23 mouse cellular contexts compared by ENCODE assay signal in genomic region chr6:116356948-116357325, GRCm38 (mm10). TPM values are rescaled to one million over a fixed set of nuclear protein-coding genes. Genes with fewer than 3 reads are reported as not detected.
DNase-seq lines count a peak whose midpoint lies in the region; ATAC-seq and TF ChIP-seq lines count a peak whose summit lies in the region.
"Had no signal": no experiment of that assay in that cellular context is flagged by ENCODE, and none has a peak within 500 bp of the region (broad histone marks: within the 10 kb centered on the region; RNA-seq: fewer than 3 reads in every experiment).

No protein-coding gene starts in this region.

- peak; percentile 16 to 19 for DNase-seq in layer of hippocampus, adult 2 months (ENCODE audit: low spot score in 2 of 2)
- no peak for DNase-seq in layer of hippocampus, postnatal 10 days (ENCODE audit: low spot score in 2 of 2)
- peak; percentile 33 for DNase-seq in retina, postnatal 1 day
- DNase-seq in retina, embryonic 14.5 days (ENCODE audit: low spot score), result no peak
- DNase-seq in brain, adult 2 months (ENCODE audit: low read depth, low spot score), result peak; percentile 67
- no peak for DNase-seq in spleen, postnatal 4 days (ENCODE audit: low spot score in 2 of 2)
- DNase-seq: adrenal gland, postnatal 10 days; cerebellum, adult 9-11 months; gastrocnemius, adult 2 months; heart, postnatal 4 days; layer of hippocampus, postnatal 36 days; thymus, adult 18-20 months; thymus, postnatal 36 days had no signal

- H3K4me1 ChIP-seq in erythroblast, embryonic 14.5 days (ENCODE audit: control insufficient read depth), result peaks cover 76% of the 10 kb centered on the region
- H3K4me1 ChIP-seq: forebrain, embryonic 12.5 days; heart, embryonic 10.5 days; midbrain, embryonic 12.5 days had no signal

- peak overlapping the region; percentile 36 for H3K4me3 ChIP-seq in erythroblast, embryonic 14.5 days (replicated peaks)
- H3K4me3 ChIP-seq in layer of hippocampus, adult 2 months, result no peak overlapping the region
- H3K4me3 ChIP-seq: forebrain, embryonic 12.5 days; gastrocnemius, adult 2 months; heart, embryonic 10.5 days; hindbrain, embryonic 15.5 days; limb, embryonic 13.5 days; midbrain, embryonic 12.5 days had no signal

- ATAC-seq in erythroblast, adult 5-6 weeks (replicated peaks; ENCODE audit: low FRiP score, poor library complexity, severe bottlenecking), result no peak
- ATAC-seq: intestine, embryonic 16.5 days; lung, postnatal 0 days had no signal

- no peak for TF ChIP-seq CTCF in layer of hippocampus, adult 2 months (conservative IDR thresholded peaks at IDR 0.05)

- H3K27me3 ChIP-seq in erythroblast, embryonic 14.5 days (ENCODE audit: control insufficient read depth), result no peaks in the 10 kb centered on the region
- H3K27me3 ChIP-seq: forebrain, embryonic 12.5 days; hindbrain, embryonic 15.5 days; limb, embryonic 13.5 days; midbrain, embryonic 12.5 days had no signal

- no peaks in the 10 kb centered on the region for H3K9me3 ChIP-seq in erythroblast, embryonic 14.5 days (ENCODE audit: control insufficient read depth, low read length)
- H3K9me3 ChIP-seq: forebrain, embryonic 12.5 days; heart, embryonic 10.5 days; hindbrain, embryonic 15.5 days; limb, embryonic 13.5 days; midbrain, embryonic 12.5 days had no signal

- H3K27ac ChIP-seq in layer of hippocampus, adult 2 months, result no peak overlapping the region
- H3K27ac ChIP-seq: forebrain, embryonic 12.5 days; gastrocnemius, adult 2 months; heart, embryonic 10.5 days; hindbrain, embryonic 15.5 days; limb, embryonic 13.5 days; liver, embryonic 14.5 days; midbrain, embryonic 12.5 days had no signal

- H3K36me3 ChIP-seq in erythroblast, embryonic 14.5 days (ENCODE audit: control insufficient read depth), result peaks cover 89% of the 10 kb centered on the region
- H3K36me3 ChIP-seq: forebrain, embryonic 12.5 days; heart, embryonic 10.5 days; hindbrain, embryonic 15.5 days; limb, embryonic 13.5 days; midbrain, embryonic 12.5 days had no signal

RNA-seq across cellular contexts. Expression of gene March8, which starts 19.1 kb away (rescaled TPM):
- polyA plus RNA-seq in erythroblast, embryonic 14.5 days (2012), result 4.5 and 5.5 TPM in 2 replicates
- total RNA-seq in erythroblast, adult 5-6 weeks (2015; ENCODE audit: low replicate concordance), result 546 and 733 TPM in 2 replicates
- 1,003 and 1,028 TPM in 2 replicates for total RNA-seq in erythroblast, adult 5-6 weeks (2017; ENCODE audit: low replicate concordance)
- total RNA-seq in layer of hippocampus, adult 2 months (2021), result 10 to 100 TPM; 46.7 to 48.6 TPM
- 10 to 100 TPM; 63.2 to 66.3 TPM for total RNA-seq in layer of hippocampus, postnatal 10 days (2021)

Comparison
In these comparisons a context has a peak if more than half of its experiments do, and no peak if none do; other contexts are left out.
1. DNase-seq: peak in layer of hippocampus, adult 2 months (2 of 2), retina, postnatal 1 day (single experiment) and brain, adult 2 months (single experiment); none in layer of hippocampus, postnatal 10 days (0 of 2), retina, embryonic 14.5 days (single experiment) and spleen, postnatal 4 days (0 of 2).
2. RNA of gene March8, which starts 19.1 kb away (total RNA-seq): 546 to 1,028 TPM in erythroblast, adult 5-6 weeks; 63.2 to 66.3 TPM in layer of hippocampus, postnatal 10 days and 46.7 to 48.6 TPM in layer of hippocampus, adult 2 months; every median in the first group is over 4 times any median in the second.